Mouse (Mus musculus) lung, adult 2 months (tissue): ENCODE measurements around the gene Tmem63a. TPM values are rescaled to one million over a fixed set of nuclear protein-coding genes. Genes with fewer than 3 reads are reported as not detected.

ENCODE experiments used
- DNase-seq: peaks from one replicate; pipeline ENCODE4 v3.0.0; 2022
- H3K4me1 ChIP-seq: fragments of 200-500 bp; 2 replicates; pipeline ENCODE4 v1.6.1; 2011; ENCODE audit warnings: low read length; ENCODE audit not compliant: control insufficient read depth, insufficient read depth
- H3K4me3 ChIP-seq: fragments of 200-500 bp; replicated peaks from 2 replicates; pipeline ENCODE3; 2011; ENCODE audit warnings: low read depth, mild to moderate bottlenecking, control low read depth, low read length; ENCODE audit errors: extremely low read depth
- CTCF ChIP-seq: fragments of 200-500 bp; IDR thresholded peaks from 2 replicates; pipeline ENCODE4 v1.5.1; 2011; ENCODE audit warnings: mild to moderate bottlenecking, low read length, control low read depth; ENCODE audit not compliant: insufficient read depth
- POLR2A ChIP-seq: fragments of 200-500 bp; IDR thresholded peaks from 2 replicates; pipeline ENCODE4 v1.6.1; 2011; ENCODE audit warnings: low read depth, mild to moderate bottlenecking, control low read depth, low read length, borderline replicate concordance; ENCODE audit errors: extremely low read depth
- WGBS: fragments of 180-500 bp; shearing (Covaris S2); methylation state at CpG from one replicate; pipeline ENCODE4 v1.1.7; 2018; 5-methylcytosine and 5-hydroxymethylcytosine counted together
- polyA plus RNA-seq: library from polyadenylated mRNA; depleted of rRNA; stranded (reverse); fragments of >200 nt; gene quantifications from 2 replicates; pipeline ENCODE4 v1.2.3, GENCODE M21; 2012

The Tmem63a gene
- polyA plus RNA-seq, 1 experiment = 81.7 TPM

GRCm38 (mm10) chr1:181013446-181013845, 71.3 kb downstream of the Tmem63a start:
- 68% methylated on average over 6 of the region's 6 CpGs for WGBS

GRCm38 (mm10) chr1:181014731-181015500, 72.8 kb downstream of the Tmem63a start:
- WGBS = 37% methylated on average over 6 of the region's 6 CpGs
- peak; percentile 41 for DNase-seq
- Histone ChIP-seq H3K4me1 (peaks cover 30% of the 10 kb centered on the region), H3K4me3 (no peak overlapping the region)
- TF ChIP-seq POLR2A (peak; percentile 21; the same call in 1 of the 2 replicates), CTCF (no peak)

More at GRCm38 (mm10) chr1:181013446-181013845, 71.3 kb downstream of the Tmem63a start:
- DNase-seq = no peak
- H3K4me3 ChIP-seq = no peak overlapping the region
- peaks cover 32% of the 10 kb centered on the region for H3K4me1 ChIP-seq
- TF ChIP-seq CTCF (no peak), POLR2A (no peak)

- Histone ChIP-seq H3K4me1 (peaks cover 24% of the 10 kb centered on the region), H3K4me3 (no peak overlapping the region)
- peak; percentile 83; the same call in 1 of the 2 replicates for TF ChIP-seq POLR2A
- TF ChIP-seq CTCF = no peak
- DNase-seq = peak; percentile 84
These were observed 73.4 kb downstream of the Tmem63a start for GRCm38 (mm10) chr1:181015558-181015957.

GRCm38 (mm10) chr1:181016045-181016444, 73.9 kb downstream of the Tmem63a start:
- TF ChIP-seq POLR2A (no peak), CTCF (no peak)
- no peak for DNase-seq
- Histone ChIP-seq H3K4me1 (peaks cover 23% of the 10 kb centered on the region), H3K4me3 (peak overlapping the region; percentile 41)
- 65% methylated on average over 4 of the region's 4 CpGs for WGBS

- TF ChIP-seq POLR2A (peak; percentile 85; the same call in 1 of the 2 replicates), CTCF (no peak)
- DNase-seq = peak; percentile 73
- Histone ChIP-seq H3K4me3 (peak overlapping the region; percentile 76), H3K4me1 (peaks cover 20% of the 10 kb centered on the region)
- WGBS = 1% methylated on average over 21 of the region's 21 CpGs
These were observed 74.5 kb downstream of the Tmem63a start for GRCm38 (mm10) chr1:181016532-181017131.

- Histone ChIP-seq H3K4me1 (peaks cover 20% of the 10 kb centered on the region), H3K4me3 (peak overlapping the region; percentile 76)
- WGBS = under 1% methylated on average over 22 of the region's 22 CpGs
- DNase-seq = peak; percentile 84
- peak; percentile 99 for TF ChIP-seq POLR2A
- TF ChIP-seq CTCF = no peak
These were observed 75.1 kb downstream of the Tmem63a start for GRCm38 (mm10) chr1:181017212-181017711.

GRCm38 (mm10) chr1:181017890-181018420, 75.8 kb downstream of the Tmem63a start:
- H3K4me1 ChIP-seq = peaks cover 20% of the 10 kb centered on the region
- WGBS = 73% methylated on average over 13 of the region's 13 CpGs
- no peak overlapping the region for H3K4me3 ChIP-seq
- no peak for DNase-seq
- no peak for TF ChIP-seq CTCF
- no peak for TF ChIP-seq POLR2A

- Histone ChIP-seq H3K4me1 (peaks cover 3% of the 10 kb centered on the region), H3K4me3 (no peak within 1 kb of the TSS)
- 58% methylated on average over 5 of the region's 5 CpGs for WGBS
- TF ChIP-seq CTCF (no peak), POLR2A (no peak)
- DNase-seq = no peak
These were observed 78.8 kb downstream of the Tmem63a start, which contains the start of gene Ephx1 for GRCm38 (mm10) chr1:181020756-181021487. Gene Ephx1 (minus strand): TSS chr1:181020904.

GRCm38 (mm10) chr1:181021488-181021865, 79.3 kb downstream of the Tmem63a start:
- no peak for TF ChIP-seq CTCF

More at GRCm38 (mm10) chr1:181021488-181021865, 79.3 kb downstream of the Tmem63a start:
- Histone ChIP-seq H3K4me1 (no peaks in the 10 kb centered on the region), H3K4me3 (no peak overlapping the region)
- 59% methylated on average over 7 of the region's 7 CpGs for WGBS
- DNase-seq = no peak
